Mouse (Mus musculus): ENCODE results near the gene Samsn1.
"Not testable (repeated sequence)": the region's sequence is repeated elsewhere in the genome, so short reads cannot be mapped to it uniquely, and the experiment has no call there.

- not testable (repeated sequence) for TF ChIP-seq CTCF, POLR2A (IDR thresholded peaks at IDR 0.05; ENCODE audit: extremely low read depth, insufficient read depth, low read length)
These were observed 195.1 kb downstream of the Samsn1 start for GRCm38 (mm10) chr16:75826949-75827348.

Measured in cortical plate, adult 2 months (tissue).